Mouse (Mus musculus) forebrain, embryonic 15.5 days (tissue): Measurements from ENCODE around the gene Cfap74. TPM values are rescaled to one million over a fixed set of nuclear protein-coding genes. Genes with fewer than 3 reads are reported as not detected.

Experiments used
- ATAC-seq: fragments of 200-750 bp; cut with Nextera tagmentation; replicated peaks from 2 replicates; pipeline ENCODE4 v1.8.0; 2017; ENCODE audit warnings: mild to moderate bottlenecking, moderate TSS enrichment, moderate library complexity
- H3K27ac ChIP-seq: fragments of 300-500 bp; sonication (generic); replicated peaks from 2 replicates; pipeline ENCODE4 v1.5.1; 2015; ENCODE audit warnings: mild to moderate bottlenecking, inconsistent platforms
- H3K27me3 ChIP-seq: fragments of 300-500 bp; sonication (generic); 2 replicates; pipeline ENCODE4 v1.6.1; 2015; ENCODE audit warnings: inconsistent platforms
- H3K36me3 ChIP-seq: fragments of 300-500 bp; sonication (generic); 2 replicates; pipeline ENCODE4 v1.6.1; 2015; ENCODE audit warnings: mild to moderate bottlenecking, inconsistent platforms
- H3K4me1 ChIP-seq: fragments of 300-500 bp; sonication (generic); 2 replicates; pipeline ENCODE4 v1.6.1; 2015; ENCODE audit warnings: inconsistent platforms
- H3K4me2 ChIP-seq: fragments of 300-500 bp; sonication (generic); replicated peaks from 2 replicates; pipeline ENCODE4 v1.6.1; 2015; ENCODE audit warnings: mild to moderate bottlenecking, inconsistent platforms
- H3K4me3 ChIP-seq: fragments of 300-500 bp; sonication (generic); 2 replicates; pipeline ENCODE4 v1.5.1; 2015; ENCODE audit warnings: mild to moderate bottlenecking, inconsistent platforms
- H3K9ac ChIP-seq: fragments of 300-500 bp; sonication (generic); replicated peaks from 2 replicates; pipeline ENCODE4 v1.6.1; 2015; ENCODE audit warnings: mild to moderate bottlenecking, inconsistent platforms
- H3K9me3 ChIP-seq: fragments of 300-500 bp; sonication (generic); 2 replicates; pipeline ENCODE4 v1.6.1; 2016; ENCODE audit warnings: inconsistent platforms
- WGBS: fragments of 180-500 bp; shearing (Covaris S2); methylation state at CpG from one replicate; pipeline ENCODE4 v1.1.7; 2015; ENCODE audit warnings: mixed read lengths; 5-methylcytosine and 5-hydroxymethylcytosine counted together
- polyA plus RNA-seq: library from polyadenylated mRNA; unstranded; fragments of >200 nt; fragmentation: Nextera tagmentation; extraction: Ambion mirVana; gene quantifications from 2 replicates; pipeline ENCODE4 v1.2.1, GENCODE M21; 2015

Cfap74 gene
- polyA plus RNA-seq, 1 experiment from 2014 or later: 3.8 TPM

DNA sequence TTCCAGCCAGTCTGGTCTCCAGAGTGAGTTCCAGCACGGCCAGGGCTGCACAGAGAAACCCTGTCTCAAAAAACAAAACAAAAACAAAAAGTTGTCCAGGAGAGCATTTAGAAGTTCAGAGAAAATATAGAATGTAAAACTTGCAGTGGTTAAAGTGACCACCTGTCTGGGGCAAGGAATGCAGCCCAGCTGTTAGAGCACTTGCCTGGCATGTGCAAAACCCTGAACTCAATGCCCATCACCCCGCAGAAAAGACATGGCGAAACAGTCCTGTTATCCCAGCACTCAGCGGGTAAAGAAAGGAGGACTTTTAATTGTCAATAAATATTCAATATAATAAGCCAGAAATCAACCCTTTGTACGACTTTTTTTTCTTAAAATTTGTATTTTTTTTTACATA is 49.6 kb downstream of the Cfap74 start:
- no peak overlapping the region for H3K4me2 ChIP-seq
- H3K36me3 ChIP-seq: no peaks in the 10 kb centered on the region
- no peaks in the 10 kb centered on the region for H3K9me3 ChIP-seq
- no peak for ATAC-seq
- H3K27me3 ChIP-seq: no peaks in the 10 kb centered on the region
- H3K9ac ChIP-seq: no peak overlapping the region
- no peak overlapping the region for H3K27ac ChIP-seq
- 84% methylated on average over 5 of the region's 5 CpGs for WGBS
- H3K4me3 ChIP-seq: no peak overlapping the region
- H3K4me1 ChIP-seq: no peaks in the 10 kb centered on the region

DNA sequence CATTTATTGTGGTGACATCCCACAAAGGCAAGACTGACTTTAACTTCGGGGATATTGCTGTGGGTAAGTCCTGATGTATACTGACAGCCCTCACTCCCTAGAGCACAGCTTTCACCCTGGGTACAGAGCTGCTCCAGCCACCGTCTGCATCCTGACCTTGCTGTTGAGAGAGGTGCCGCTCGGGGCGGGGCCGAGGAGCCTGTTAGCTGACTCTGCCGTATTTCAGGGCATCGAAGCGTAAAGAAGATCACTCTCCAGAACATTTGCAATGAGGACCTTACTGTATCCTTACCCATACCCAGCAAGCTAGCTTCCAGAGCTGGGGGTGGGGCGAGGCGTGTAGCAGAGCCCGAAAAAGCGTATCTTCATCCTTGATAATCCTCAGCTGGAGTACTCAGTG is 54.1 kb downstream of the Cfap74 start:
- no peaks in the 10 kb centered on the region for H3K36me3 ChIP-seq
- H3K9ac ChIP-seq: no peak overlapping the region
- H3K27me3 ChIP-seq: no peaks in the 10 kb centered on the region
- no peak overlapping the region for H3K4me2 ChIP-seq
- no peaks in the 10 kb centered on the region for H3K4me1 ChIP-seq
- no peak for ATAC-seq
- 86% methylated on average over 13 of the region's 13 CpGs for WGBS
- no peak overlapping the region for H3K27ac ChIP-seq
- H3K9me3 ChIP-seq: no peaks in the 10 kb centered on the region
- H3K4me3 ChIP-seq: no peak overlapping the region

DNA sequence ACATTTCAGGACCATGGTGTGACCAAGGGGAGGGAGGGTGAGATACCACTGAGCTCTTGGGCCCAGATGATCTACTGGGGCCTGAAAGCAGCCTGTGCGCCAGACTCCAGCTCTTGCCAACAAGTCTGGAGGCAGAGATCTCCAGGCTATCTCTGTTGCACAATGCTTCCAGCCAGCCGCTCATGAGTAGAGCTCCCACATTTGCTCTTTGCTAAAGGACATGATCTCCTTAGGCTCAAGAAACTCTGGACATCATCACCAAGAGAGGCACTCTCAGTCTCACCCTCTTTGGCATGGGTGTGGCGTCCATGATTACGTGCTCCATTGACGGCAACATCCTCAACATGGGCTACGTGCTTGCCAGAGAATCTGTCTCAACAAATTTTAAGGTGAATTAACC is 54.6 kb downstream of the Cfap74 start:
- ATAC-seq: no peak
- no peak overlapping the region for H3K4me2 ChIP-seq
- H3K9me3 ChIP-seq: no peaks in the 10 kb centered on the region
- H3K4me3 ChIP-seq: no peak overlapping the region
- no peaks in the 10 kb centered on the region for H3K36me3 ChIP-seq
- H3K27ac ChIP-seq: no peak overlapping the region
- whole genome bisulfite sequencing: 80% methylated on average over 6 of the region's 6 CpGs
- no peaks in the 10 kb centered on the region for H3K27me3 ChIP-seq
- no peak overlapping the region for H3K9ac ChIP-seq
- no peaks in the 10 kb centered on the region for H3K4me1 ChIP-seq

DNA sequence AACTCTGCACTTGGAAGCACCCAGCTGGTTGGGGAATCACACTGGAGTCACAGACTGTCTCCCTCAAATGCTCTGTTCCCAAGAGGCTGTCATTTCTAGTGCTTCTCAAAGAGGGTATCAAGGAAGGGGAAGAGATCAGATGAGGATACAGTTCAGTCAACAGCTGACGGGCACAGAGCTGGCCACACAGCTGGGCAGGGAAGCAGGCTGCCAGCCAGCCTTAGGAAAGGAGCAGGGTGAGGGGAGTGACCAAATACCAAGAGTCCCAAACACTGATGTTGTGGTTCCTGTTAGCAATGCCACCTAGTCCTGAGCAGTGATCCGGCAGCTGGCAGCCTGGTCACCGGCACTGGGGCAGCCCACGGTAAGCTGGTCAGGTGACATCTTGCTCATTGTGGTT is 55.1 kb downstream of the Cfap74 start:
- no peak for ATAC-seq
- Histone ChIP-seq H3K4me1 (0 out of 2 replicates have a peak, but pooled peaks cover 1% of the 10 kb centered on the region), H3K36me3 (no peaks in the 10 kb centered on the region), H3K9me3 (no peaks in the 10 kb centered on the region), H3K27ac (no peak overlapping the region), H3K27me3 (no peaks in the 10 kb centered on the region), H3K9ac (no peak overlapping the region), H3K4me3 (no peak overlapping the region), H3K4me2 (no peak overlapping the region)
- WGBS: 85% methylated on average over 4 of the region's 4 CpGs

DNA sequence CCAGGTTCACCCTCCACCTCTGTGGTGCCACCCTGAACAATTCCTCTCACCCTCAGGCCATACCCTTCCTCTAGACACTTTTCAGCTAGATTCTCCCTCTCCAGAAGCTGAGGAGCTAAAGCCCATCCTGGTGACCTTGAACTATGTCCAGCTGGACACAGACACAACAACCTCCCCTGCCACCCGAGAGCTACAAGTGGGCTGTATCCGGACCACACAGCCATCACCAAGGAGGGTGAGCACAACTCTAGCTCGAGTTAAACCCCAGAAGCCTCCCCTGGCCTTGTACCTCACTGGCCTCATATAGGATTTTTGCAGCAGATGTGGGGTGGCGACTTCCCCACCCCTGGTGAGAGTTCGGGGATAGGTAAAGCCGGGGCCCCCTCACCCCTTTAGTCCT is 56.6 kb downstream of the Cfap74 start:
- no peak overlapping the region for H3K4me3 ChIP-seq
- no peak for ATAC-seq
- no peak overlapping the region for H3K9ac ChIP-seq
- H3K9me3 ChIP-seq: no peaks in the 10 kb centered on the region
- no peaks in the 10 kb centered on the region for H3K27me3 ChIP-seq
- H3K36me3 ChIP-seq: no peaks in the 10 kb centered on the region
- H3K27ac ChIP-seq: no peak overlapping the region
- H3K4me2 ChIP-seq: no peak overlapping the region
- 0 out of 2 replicates have a peak, but pooled peaks cover 3% of the 10 kb centered on the region for H3K4me1 ChIP-seq
- 78% methylated on average over 6 of the region's 6 CpGs for WGBS

DNA sequence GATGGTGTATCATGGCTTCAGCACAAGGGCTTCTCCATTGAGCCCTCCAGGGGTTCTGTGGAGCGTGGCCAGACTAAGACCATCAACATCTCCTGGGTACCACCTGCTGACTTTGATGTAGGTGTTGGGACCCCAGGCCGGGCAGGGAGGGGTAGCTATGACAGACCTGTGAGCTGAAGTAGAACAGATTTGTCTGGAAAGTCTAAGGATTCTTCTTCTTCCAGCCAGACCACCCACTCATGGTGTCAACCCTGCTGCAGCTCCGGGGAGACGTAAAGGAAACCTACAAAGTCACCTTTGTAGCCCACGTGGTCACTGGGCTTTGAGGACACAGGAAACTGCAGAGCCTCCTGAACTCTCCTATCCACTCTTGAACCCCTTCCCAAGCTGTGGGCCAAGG is 57.1 kb downstream of the Cfap74 start:
- Histone ChIP-seq H3K9me3 (no peaks in the 10 kb centered on the region), H3K27me3 (no peaks in the 10 kb centered on the region), H3K9ac (no peak overlapping the region), H3K4me1 (0 out of 2 replicates have a peak, but pooled peaks cover 3% of the 10 kb centered on the region), H3K27ac (no peak overlapping the region), H3K36me3 (no peaks in the 10 kb centered on the region), H3K4me3 (no peak overlapping the region), H3K4me2 (no peak overlapping the region)
- 90% methylated on average over 5 of the region's 5 CpGs for WGBS
- no peak for ATAC-seq

DNA sequence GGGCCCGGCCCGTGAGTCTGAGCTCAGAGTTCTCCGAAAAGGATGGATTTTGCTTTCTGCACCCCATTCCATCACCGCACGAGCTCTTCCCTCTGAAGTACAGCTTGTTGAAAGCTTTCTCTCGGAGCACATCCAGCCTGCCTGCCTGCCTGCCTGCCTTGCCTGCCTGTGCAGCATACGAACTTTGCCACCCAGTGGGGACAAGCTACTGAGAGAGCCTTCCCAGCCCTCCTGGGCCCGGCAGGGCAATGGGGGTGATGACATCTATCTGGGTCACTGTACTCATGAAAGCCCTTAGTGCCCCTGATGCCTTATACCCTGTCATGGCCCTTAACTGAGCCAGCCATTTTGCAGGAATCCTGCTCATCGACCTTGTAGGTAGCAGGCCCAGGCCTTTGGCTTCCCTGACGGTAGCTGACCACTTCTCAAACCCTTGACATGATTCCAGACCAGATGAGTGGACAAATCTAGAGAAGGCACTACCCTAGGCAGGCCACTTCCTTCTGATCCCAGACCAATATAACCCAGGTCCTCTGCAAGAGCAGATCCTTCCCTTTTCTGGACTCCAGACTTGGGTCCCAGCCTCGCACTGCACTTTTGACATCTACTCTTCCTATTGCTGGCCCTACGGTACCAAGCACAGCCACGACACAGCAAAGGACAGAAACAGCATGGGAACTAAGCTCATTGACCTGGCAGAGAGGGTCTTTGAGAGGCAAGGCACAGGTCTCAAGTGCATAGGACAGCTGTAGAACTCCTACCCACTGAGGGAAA is 58.4 kb downstream of the Cfap74 start:
- 82% methylated on average over 13 of the region's 13 CpGs for WGBS
- Histone ChIP-seq H3K9ac (no peak overlapping the region), H3K36me3 (no peaks in the 10 kb centered on the region), H3K27me3 (no peaks in the 10 kb centered on the region), H3K4me1 (0 out of 2 replicates have a peak, but pooled peaks cover 3% of the 10 kb centered on the region), H3K27ac (no peak overlapping the region), H3K4me2 (no peak overlapping the region), H3K9me3 (no peaks in the 10 kb centered on the region), H3K4me3 (no peak overlapping the region)
- ATAC-seq: no peak

DNA sequence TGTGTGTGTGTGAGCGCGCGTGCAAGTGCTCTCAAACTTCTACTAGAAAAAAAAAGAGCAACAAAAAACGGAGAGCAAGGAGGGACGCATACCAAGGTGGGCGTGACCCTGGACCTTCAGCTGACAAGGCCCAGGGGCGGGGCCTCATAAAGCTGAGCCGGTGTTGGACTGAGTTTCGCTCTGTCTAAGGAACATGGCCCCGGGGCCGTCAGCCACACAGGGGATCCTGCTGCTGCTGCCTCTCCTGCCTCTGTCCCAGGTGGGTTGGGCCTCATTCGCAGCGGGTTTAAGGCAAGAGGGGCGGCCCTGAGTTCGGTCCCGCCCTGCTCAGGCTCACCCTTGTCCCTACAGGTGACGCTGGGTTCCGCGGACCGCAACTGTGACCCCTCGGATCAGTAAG is 60.0 kb downstream of the Cfap74 start, which contains the start of gene Tmem52:
TSS of gene Tmem52 (plus strand) at position 163 of the 400 bp plus-strand sequence.
- H3K27me3 ChIP-seq: no peaks in the 10 kb centered on the region
- H3K4me3 ChIP-seq: no peak within 1 kb of the TSS
- no peak within 1 kb of the TSS for H3K4me2 ChIP-seq
- no peaks in the 10 kb centered on the region for H3K36me3 ChIP-seq
- H3K4me1 ChIP-seq: peaks cover 13% of the 10 kb centered on the region
- no peak within 1 kb of the TSS for H3K9ac ChIP-seq
- no peak for ATAC-seq
- H3K9me3 ChIP-seq: no peaks in the 10 kb centered on the region
- WGBS: 9% methylated on average over 21 of the region's 21 CpGs
- no peak within 1 kb of the TSS for H3K27ac ChIP-seq

DNA sequence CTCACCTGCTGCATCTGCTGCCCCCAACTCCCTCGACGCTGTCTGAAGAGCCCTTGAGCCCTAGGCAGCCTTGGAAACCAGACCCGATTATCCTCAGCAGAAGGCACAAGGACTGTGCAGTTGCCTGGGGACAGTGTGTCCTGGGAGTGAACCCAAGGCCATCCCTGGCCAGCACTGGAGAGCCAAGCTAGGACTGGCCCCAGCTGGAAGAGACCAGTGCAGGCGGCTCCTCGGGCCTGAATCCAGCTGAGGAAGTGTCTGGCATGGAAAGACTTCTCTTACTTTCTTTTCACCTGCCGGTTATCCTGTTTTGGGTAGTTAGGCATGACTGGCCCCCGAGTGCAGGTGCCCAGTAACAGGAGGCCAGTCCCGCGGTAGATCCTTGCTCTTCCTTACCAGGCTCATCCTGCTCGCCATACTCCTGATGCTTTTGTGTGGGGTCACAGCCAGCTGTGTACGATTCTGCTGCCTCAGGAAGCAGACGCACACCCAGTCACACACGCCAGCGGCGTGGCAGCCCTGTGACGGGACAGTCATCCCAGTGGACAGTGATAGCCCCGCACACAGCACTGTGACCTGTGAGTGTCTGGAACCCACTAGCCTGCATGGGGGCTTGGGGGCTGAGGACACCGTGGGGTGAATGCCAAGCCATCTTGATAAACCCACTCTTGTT is 60.7 kb downstream of the Cfap74 start:
- H3K9me3 ChIP-seq: no peaks in the 10 kb centered on the region
- H3K9ac ChIP-seq: no peak overlapping the region
- no peak overlapping the region for H3K4me2 ChIP-seq
- no peaks in the 10 kb centered on the region for H3K27me3 ChIP-seq
- H3K27ac ChIP-seq: no peak overlapping the region
- H3K4me3 ChIP-seq: no peak overlapping the region
- peaks cover 13% of the 10 kb centered on the region for H3K4me1 ChIP-seq
- ATAC-seq: no peak
- H3K36me3 ChIP-seq: no peaks in the 10 kb centered on the region
- 81% methylated on average over 18 of the region's 18 CpGs for WGBS

DNA sequence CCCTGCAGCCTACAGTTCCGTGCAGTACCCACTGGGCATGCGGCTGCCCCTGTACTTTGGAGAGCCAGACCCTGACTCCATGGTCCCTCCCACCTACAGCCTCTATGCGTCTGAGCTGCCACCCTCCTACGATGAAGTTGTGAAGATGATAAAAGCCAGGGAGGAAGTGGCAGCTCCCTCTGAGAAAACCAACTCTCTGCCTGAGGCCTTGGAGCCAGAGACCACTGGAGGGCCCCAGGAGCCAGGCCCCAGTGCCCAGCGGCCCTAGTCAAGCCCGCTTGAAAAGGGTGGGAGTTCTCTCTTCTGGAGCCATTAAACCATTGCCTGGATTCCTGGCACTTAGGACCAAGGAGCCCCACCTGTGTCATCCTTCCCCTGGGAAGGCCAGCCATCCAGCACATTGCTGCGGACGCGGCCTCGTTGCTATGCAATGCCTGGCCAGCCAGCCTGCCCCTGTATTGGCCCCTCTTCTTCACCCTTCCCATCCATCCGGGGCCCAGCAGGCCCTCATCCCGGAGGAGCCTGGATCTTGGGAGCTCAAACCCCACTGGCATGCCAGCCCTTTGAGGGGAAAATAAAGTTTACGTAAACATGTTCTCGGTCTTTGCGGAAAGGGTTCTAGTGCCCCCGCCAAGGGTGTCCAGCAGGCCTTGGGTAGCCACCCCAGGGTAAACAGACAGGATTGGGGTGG is 61.4 kb downstream of the Cfap74 start:
- Histone ChIP-seq H3K27me3 (no peaks in the 10 kb centered on the region), H3K36me3 (no peaks in the 10 kb centered on the region), H3K27ac (no peak overlapping the region), H3K4me1 (peaks cover 13% of the 10 kb centered on the region), H3K9ac (no peak overlapping the region), H3K4me3 (no peak overlapping the region), H3K4me2 (no peak overlapping the region), H3K9me3 (no peaks in the 10 kb centered on the region)
- no peak for ATAC-seq
- WGBS: 88% methylated on average over 16 of the region's 16 CpGs

DNA sequence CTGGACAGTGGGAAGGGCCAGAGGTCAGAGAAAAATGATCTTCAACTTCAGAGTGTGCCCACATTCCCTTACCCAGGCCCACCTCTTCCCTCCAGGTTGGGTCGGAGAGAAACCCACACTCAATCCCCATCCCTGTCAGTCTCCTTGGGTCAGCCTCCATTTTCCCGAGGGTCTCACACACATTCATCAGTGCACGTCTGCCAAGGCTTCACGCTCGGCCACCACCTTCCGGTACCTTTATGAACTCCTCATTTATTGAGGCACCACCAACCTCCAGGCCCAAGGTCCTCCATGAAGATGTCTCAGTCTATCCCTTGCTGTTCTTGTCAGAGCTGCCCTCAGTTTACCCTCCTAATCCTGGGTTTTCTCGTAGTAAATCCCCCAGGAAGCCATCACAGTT is 62.0 kb downstream of the Cfap74 start:
- Histone ChIP-seq H3K9me3 (no peaks in the 10 kb centered on the region), H3K4me2 (no peak overlapping the region), H3K36me3 (no peaks in the 10 kb centered on the region), H3K27me3 (no peaks in the 10 kb centered on the region), H3K27ac (no peak overlapping the region), H3K4me3 (no peak overlapping the region), H3K4me1 (peaks cover 13% of the 10 kb centered on the region), H3K9ac (no peak overlapping the region)
- 85% methylated on average over 7 of the region's 7 CpGs for WGBS
- no peak for ATAC-seq

DNA sequence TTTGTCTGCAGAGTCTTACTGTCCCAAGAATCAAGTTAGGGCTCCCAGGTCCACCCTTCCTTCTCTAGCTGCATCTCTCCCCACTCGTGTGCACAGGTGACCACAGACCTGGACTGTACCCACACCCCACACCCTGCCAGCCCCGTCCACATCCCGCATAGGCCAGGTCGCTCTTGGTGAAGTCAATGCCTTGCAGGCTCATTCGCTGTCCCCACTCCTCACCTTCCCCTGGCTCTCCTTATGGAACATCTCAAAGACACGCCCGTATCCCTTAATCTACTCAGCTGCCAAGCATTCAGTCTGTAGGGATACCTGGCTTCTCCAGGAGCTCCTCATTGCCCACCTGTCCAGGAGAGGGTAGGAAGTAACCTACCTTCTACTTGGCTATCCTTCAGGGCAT is 62.4 kb downstream of the Cfap74 start:
- H3K36me3 ChIP-seq: no peaks in the 10 kb centered on the region
- H3K9ac ChIP-seq: no peak overlapping the region
- H3K4me2 ChIP-seq: no peak overlapping the region
- peaks cover 13% of the 10 kb centered on the region for H3K4me1 ChIP-seq
- no peaks in the 10 kb centered on the region for H3K9me3 ChIP-seq
- no peak overlapping the region for H3K4me3 ChIP-seq
- H3K27me3 ChIP-seq: no peaks in the 10 kb centered on the region
- WGBS: 84% methylated on average over 7 of the region's 7 CpGs
- no peak overlapping the region for H3K27ac ChIP-seq
- no peak for ATAC-seq
